Mouse (Mus musculus) MEL (cell line): Measurements from ENCODE around the gene Prkce. TPM values are rescaled to one million over a fixed set of nuclear protein-coding genes. Genes with fewer than 3 reads are reported as not detected.

Experiments used
- DNase-seq: peaks from one replicate; pipeline ENCODE4 v3.0.0; 2011; ENCODE audit warnings: low read depth, low spot score
- H3K27ac ChIP-seq: 2 replicates; pipeline ENCODE4 v1.5.1; 2012; ENCODE audit warnings: low read depth, mild to moderate bottlenecking, control low read depth, low read length, moderate library complexity; ENCODE audit not compliant: control insufficient read depth
- H3K27me3 ChIP-seq, 2 experiments: fragments of 150-350 bp in 1 of 2; sonication (generic) in 1 of 2; 2 replicates each; pipeline ENCODE4 v1.6.1; 2012; ENCODE audit warnings: low read length in 2 of 2, mild to moderate bottlenecking in 2 of 2, improper control_type of control experiment in 1 of 2, moderate library complexity in 1 of 2; ENCODE audit not compliant: insufficient read depth in 2 of 2, control insufficient read depth in 1 of 2
- H3K36me3 ChIP-seq, 2 experiments: 2 replicates each; pipeline ENCODE4 v1.6.1; 2012 to 2014; ENCODE audit warnings: low read length in 2 of 2, improper control_type of control experiment in 1 of 2, inconsistent platforms in 1 of 2, mild to moderate bottlenecking in 1 of 2; ENCODE audit not compliant: insufficient read depth in 2 of 2, control insufficient read depth in 1 of 2
- H3K4me1 ChIP-seq, 2 experiments: fragments of 150-350 bp in 1 of 2; sonication (generic) in 1 of 2; 2 replicates each; pipeline ENCODE4 v1.6.1; 2012; ENCODE audit warnings: low read length in 2 of 2, improper control_type of control experiment in 1 of 2, mild to moderate bottlenecking in 1 of 2; ENCODE audit not compliant: insufficient read depth in 2 of 2, control insufficient read depth in 1 of 2
- H3K4me3 ChIP-seq, 2 experiments: fragments of 150-350 bp in 1 of 2; sonication (generic) in 1 of 2; 2 replicates each; pipeline ENCODE4 v1.5.1; 2012; ENCODE audit warnings: low read depth in 2 of 2, low read length in 2 of 2, mild to moderate bottlenecking in 2 of 2, moderate library complexity in 2 of 2, control low read depth in 1 of 2, improper control_type of control experiment in 1 of 2; ENCODE audit not compliant: control insufficient read depth in 1 of 2, insufficient read depth in 1 of 2
- H3K79me2 ChIP-seq: 2 replicates; pipeline ENCODE4 v1.6.1; 2012; ENCODE audit warnings: mild to moderate bottlenecking, low read length, moderate library complexity; ENCODE audit not compliant: control insufficient read depth, poor library complexity, insufficient read depth
- H3K9ac ChIP-seq: 2 replicates; pipeline ENCODE4 v1.6.1; 2012; ENCODE audit warnings: low read depth, mild to moderate bottlenecking, control low read depth, low read length, moderate library complexity; ENCODE audit not compliant: control insufficient read depth, poor library complexity, severe bottlenecking
- H3K9me3 ChIP-seq: fragments of 150-350 bp; sonication (generic); replicated peaks from 2 replicates; pipeline ENCODE4 v1.6.1; 2012; ENCODE audit warnings: mild to moderate bottlenecking, low read length, improper control_type of control experiment, moderate library complexity; ENCODE audit not compliant: insufficient read depth
- CHD1 ChIP-seq: IDR thresholded peaks from 2 replicates; pipeline ENCODE4 v1.6.1; 2012; ENCODE audit warnings: low read depth, mild to moderate bottlenecking, inconsistent platforms, low read length, improper control_type of control experiment
- CTCF ChIP-seq, 3 experiments: IDR thresholded peaks in 2 of 3; conservative IDR thresholded peaks in 1 of 3; 2 replicates each; pipeline ENCODE4 v1.5.1; 2011 to 2012; ENCODE audit warnings: low read length in 3 of 3, low read depth in 2 of 3, mild to moderate bottlenecking in 2 of 3, improper control_type of control experiment in 1 of 3, inconsistent platforms in 1 of 3, mixed read lengths in 1 of 3, moderate library complexity in 1 of 3; ENCODE audit not compliant: control insufficient read depth in 1 of 3, insufficient read depth in 1 of 3, poor library complexity in 1 of 3, severe bottlenecking in 1 of 3
- EP300 ChIP-seq, 2 experiments: IDR thresholded peaks; 2 replicates each; pipeline ENCODE4 v1.6.1; 2011; ENCODE audit warnings: improper control_type of control experiment in 2 of 2, low read length in 2 of 2, low read depth in 1 of 2, mild to moderate bottlenecking in 1 of 2
- ETS1 ChIP-seq: IDR thresholded peaks from 2 replicates; pipeline ENCODE4 v1.6.1; 2012; ENCODE audit warnings: low read depth, mild to moderate bottlenecking, inconsistent platforms, low read length, improper control_type of control experiment, moderate library complexity
- GABPA ChIP-seq: IDR thresholded peaks from 2 replicates; pipeline ENCODE4 v1.6.1; 2012; ENCODE audit warnings: low read depth, mild to moderate bottlenecking, inconsistent platforms, low read length, improper control_type of control experiment, moderate library complexity
- HCFC1 ChIP-seq: IDR thresholded peaks from 2 replicates; pipeline ENCODE4 v1.6.1; 2012; ENCODE audit warnings: low read depth, mild to moderate bottlenecking, inconsistent platforms, low read length, improper control_type of control experiment, moderate library complexity
- MAFK ChIP-seq: IDR thresholded peaks from 2 replicates; pipeline ENCODE4 v1.6.1; 2011; ENCODE audit warnings: low read depth, mild to moderate bottlenecking, low read length, improper control_type of control experiment, borderline replicate concordance
- MAX ChIP-seq: IDR thresholded peaks from 2 replicates; pipeline ENCODE4 v1.6.1; 2011; ENCODE audit warnings: low read length, improper control_type of control experiment
- MXI1 ChIP-seq: IDR thresholded peaks from 2 replicates; pipeline ENCODE4 v1.6.1; 2011; ENCODE audit warnings: mild to moderate bottlenecking, low read depth, low read length, improper control_type of control experiment
- MYB ChIP-seq: IDR thresholded peaks from 2 replicates; pipeline ENCODE4 v1.6.1; 2011; ENCODE audit warnings: mild to moderate bottlenecking, low read depth, low read length, improper control_type of control experiment
- NELFE ChIP-seq: IDR thresholded peaks from 2 replicates; pipeline ENCODE4 v1.6.1; 2011; ENCODE audit warnings: low read depth, low read length, improper control_type of control experiment
- NRF1 ChIP-seq: IDR thresholded peaks from 2 replicates; pipeline ENCODE4 v1.6.1; 2014; ENCODE audit warnings: low read depth, mild to moderate bottlenecking, inconsistent platforms, low read length, improper control_type of control experiment, moderate library complexity; ENCODE audit not compliant: poor library complexity, insufficient read depth, severe bottlenecking
- POLR2A ChIP-seq, 2 experiments: IDR thresholded peaks; 2 replicates each; pipeline ENCODE4 v1.6.1; 2011 to 2012; ENCODE audit warnings: low read length in 2 of 2, mild to moderate bottlenecking in 2 of 2, control low read depth in 1 of 2, improper control_type of control experiment in 1 of 2, low read depth in 1 of 2, moderate library complexity in 1 of 2; ENCODE audit not compliant: control insufficient read depth in 1 of 2, insufficient read depth in 1 of 2, poor library complexity in 1 of 2
- RCOR1 ChIP-seq: IDR thresholded peaks from 2 replicates; pipeline ENCODE4 v1.6.1; 2012; ENCODE audit warnings: low read depth, mild to moderate bottlenecking, inconsistent platforms, low read length, improper control_type of control experiment
- SIN3A ChIP-seq: IDR thresholded peaks from 2 replicates; pipeline ENCODE4 v1.6.1; 2012; ENCODE audit warnings: low read length, improper control_type of control experiment, inconsistent platforms
- TAL1 ChIP-seq: IDR thresholded peaks from 2 replicates; pipeline ENCODE4 v1.6.1; 2012; ENCODE audit warnings: mild to moderate bottlenecking, inconsistent platforms, low read length, moderate library complexity, mixed read lengths
- USF1 ChIP-seq: IDR thresholded peaks from 2 replicates; pipeline ENCODE4 v1.6.1; 2014; ENCODE audit warnings: low read depth, mild to moderate bottlenecking, inconsistent platforms, low read length, improper control_type of control experiment, moderate library complexity
- USF2 ChIP-seq, 2 experiments: IDR thresholded peaks; 2 replicates each; pipeline ENCODE4 v1.6.1; 2011 to 2012; ENCODE audit warnings: improper control_type of control experiment in 2 of 2, low read length in 2 of 2, borderline replicate concordance in 1 of 2, inconsistent platforms in 1 of 2, low read depth in 1 of 2, mild to moderate bottlenecking in 1 of 2; ENCODE audit not compliant: insufficient read depth in 1 of 2
- ZKSCAN1 ChIP-seq: IDR thresholded peaks from 2 replicates; pipeline ENCODE4 v1.6.1; 2012; ENCODE audit warnings: low read depth, mild to moderate bottlenecking, inconsistent platforms, low read length, improper control_type of control experiment, moderate library complexity
- ZMIZ1 ChIP-seq: IDR thresholded peaks from 2 replicates; pipeline ENCODE4 v1.6.1; 2012; ENCODE audit warnings: low read depth, mild to moderate bottlenecking, inconsistent platforms, low read length, improper control_type of control experiment, moderate library complexity
- polyA plus RNA-seq, 2 experiments: library from polyadenylated mRNA; stranded (reverse) in 1 of 2; unstranded in 1 of 2; fragments of >175 nt in 1 of 2; fragments of >200 nt in 1 of 2; gene quantifications; 2 replicates each; pipeline versions ENCODE4 v1.2.1 to v1.2.4; 2012; ENCODE audit warnings: low replicate concordance in 2 of 2, low read depth in 1 of 2; ENCODE audit not compliant: insufficient read length in 2 of 2, insufficient read depth in 1 of 2, missing spikeins in 1 of 2
- total RNA-seq: library from RNA; depleted of rRNA; stranded (reverse); fragments of 300-350 nt; gene quantifications from 2 replicates; pipeline ENCODE4 v1.2.3, GENCODE M21; 2012

Prkce gene
- total and polyA plus RNA-seq, 3 experiments, result 3.0 to 5.3 TPM; not detected in 1

DNA sequence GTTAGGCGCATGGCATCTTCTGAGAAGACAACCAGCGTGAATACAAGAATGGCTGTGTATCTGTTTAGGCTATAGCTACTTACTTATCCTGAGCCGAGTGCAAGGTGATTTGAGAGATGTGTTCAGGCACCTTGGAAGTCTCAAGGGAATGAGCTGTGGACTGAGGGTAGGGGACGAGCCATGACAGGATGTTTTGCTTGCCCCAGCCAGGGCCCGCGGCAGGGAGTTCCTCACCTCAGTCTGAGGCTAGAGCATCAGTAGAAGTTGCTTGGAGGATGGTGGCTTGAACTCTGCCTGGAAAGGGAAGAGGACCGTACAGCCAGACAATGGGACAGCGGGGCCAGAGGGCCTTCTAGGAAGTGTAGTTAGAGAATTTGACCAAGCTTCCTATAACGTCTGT, 74.7 kb downstream of the Prkce start:
- no peak overlapping the region for H3K27ac ChIP-seq
- H3K27me3 ChIP-seq, result no peaks in the 10 kb centered on the region
- TF ChIP-seq RCOR1 (no peak), ZMIZ1 (no peak), CHD1 (no peak), HCFC1 (no peak), GABPA (no peak), SIN3A (no peak), MYB (no peak), MAFK (no peak), USF2 (IDR thresholded peaks at IDR 0.05; ENCODE audit: borderline replicate concordance in 1 of 2, insufficient read depth in 1 of 2, low read depth in 1 of 2, low read length in 2 of 2) (no peak), ETS1 (no peak), POLR2A (IDR thresholded peaks at IDR 0.05; ENCODE audit: control insufficient read depth in 1 of 2, insufficient read depth in 1 of 2, low read depth in 1 of 2, low read length in 2 of 2, poor library complexity in 1 of 2) (no peak), NRF1 (no peak), ZKSCAN1 (no peak), EP300 (IDR thresholded peaks at IDR 0.05; ENCODE audit: low read depth in 1 of 2, low read length in 2 of 2) (no peak), CTCF (IDR thresholded peaks at IDR 0.05 in 2 of 3, conservative IDR thresholded peaks at IDR 0.05 in 1 of 3; ENCODE audit: control insufficient read depth in 1 of 3, insufficient read depth in 1 of 3, low read depth in 2 of 3, low read length in 3 of 3, poor library complexity in 1 of 3, severe bottlenecking in 1 of 3) (no peak), TAL1 (no peak), USF1 (no peak), MAX (no peak), MXI1 (no peak), NELFE (no peak)
- H3K36me3 ChIP-seq, result no peaks in the 10 kb centered on the region
- 0 out of 4 replicates have a peak, but pooled peaks cover 0 to 4% of the 10 kb centered on the region in 2 experiments for H3K4me1 ChIP-seq
- no peaks in the 10 kb centered on the region for H3K9me3 ChIP-seq
- H3K79me2 ChIP-seq, result no peaks in the 10 kb centered on the region
- no peak for DNase-seq
- H3K4me3 ChIP-seq, result no peak overlapping the region
- no peak overlapping the region for H3K9ac ChIP-seq

DNA sequence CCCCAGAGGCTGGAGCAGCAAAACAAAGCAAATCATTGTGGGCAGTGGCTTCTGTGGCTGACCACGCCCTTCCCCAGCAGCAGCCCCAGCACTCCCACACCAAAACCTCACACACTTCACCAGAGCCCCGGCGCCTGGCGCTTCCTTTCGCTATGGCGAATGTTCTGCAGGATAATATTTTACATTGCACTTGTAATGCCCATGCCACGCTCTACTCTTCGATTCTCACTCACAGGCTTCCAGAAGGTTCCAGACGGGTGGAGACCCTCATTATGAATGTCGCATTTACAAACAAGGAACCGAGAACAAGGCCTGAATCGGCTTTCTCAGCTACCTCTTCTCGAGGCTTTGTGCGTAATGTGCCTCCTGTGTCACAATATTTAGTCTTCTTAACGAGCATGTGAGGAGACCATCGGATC, 75.5 kb downstream of the Prkce start:
- H3K9me3 ChIP-seq, result no peaks in the 10 kb centered on the region
- H3K4me3 ChIP-seq, result no peak overlapping the region
- no peaks in the 10 kb centered on the region for H3K27me3 ChIP-seq
- H3K4me1 ChIP-seq, result no peaks in the 10 kb centered on the region
- no peak overlapping the region for H3K9ac ChIP-seq
- no peaks in the 10 kb centered on the region for H3K79me2 ChIP-seq
- H3K27ac ChIP-seq, result no peak overlapping the region
- DNase-seq, result no peak
- no peaks in the 10 kb centered on the region for H3K36me3 ChIP-seq
- TF ChIP-seq RCOR1, result no peak
- no peak for TF ChIP-seq SIN3A
- no peak for TF ChIP-seq POLR2A (IDR thresholded peaks at IDR 0.05; ENCODE audit: control insufficient read depth in 1 of 2, insufficient read depth in 1 of 2, low read depth in 1 of 2, low read length in 2 of 2, poor library complexity in 1 of 2)
- no peak for TF ChIP-seq TAL1
- TF ChIP-seq USF1, result no peak
